Mouse (Mus musculus) cerebellum, postnatal 36 days (tissue): ENCODE data around the gene Pik3r1.

Experiments used
- DNase-seq, 2 experiments: peaks; one replicate each; pipeline ENCODE4 v3.0.0; 2021 to 2022; ENCODE audit warnings: mixed read lengths in 2 of 2

The Pik3r1 gene

GRCm38 (mm10) chr13:101707226-101707625 lies 60.8 kb downstream of the Pik3r1 start:
- DNase-seq: no peak

- DNase-seq: no peak
These were observed 61.6 kb downstream of the Pik3r1 start for GRCm38 (mm10) chr13:101706426-101706825.

GRCm38 (mm10) chr13:101702096-101702775 lies 65.8 kb downstream of the Pik3r1 start:
- DNase-seq: no peak

- no peak for DNase-seq
These were observed 66.4 kb downstream of the Pik3r1 start for GRCm38 (mm10) chr13:101701632-101702031.

- no peak for DNase-seq
These were observed 68.3 kb downstream of the Pik3r1 start for GRCm38 (mm10) chr13:101699742-101700141.

- no peak for DNase-seq
These were observed 70.1 kb downstream of the Pik3r1 start for GRCm38 (mm10) chr13:101697966-101698365.

GRCm38 (mm10) chr13:101697461-101697860 lies 70.6 kb downstream of the Pik3r1 start:
- DNase-seq: no peak

GRCm38 (mm10) chr13:101696827-101697226 lies 71.2 kb downstream of the Pik3r1 start:
- no peak for DNase-seq

GRCm38 (mm10) chr13:101696316-101696715 lies 71.7 kb downstream of the Pik3r1 start:
- DNase-seq: no peak

GRCm38 (mm10) chr13:101695876-101696275 lies 72.1 kb downstream of the Pik3r1 start:
- peak; percentile 91 to 96 for DNase-seq

- peak; percentile 71 to 73 for DNase-seq
These were observed 73.3 kb downstream of the Pik3r1 start for GRCm38 (mm10) chr13:101694496-101695251.

- peak; percentile 82 to 84 for DNase-seq
These were observed 74.0 kb downstream of the Pik3r1 start for GRCm38 (mm10) chr13:101693967-101694495.

GRCm38 (mm10) chr13:101692866-101693691 lies 74.9 kb downstream of the Pik3r1 start:
- peak; percentile 60 to 61 for DNase-seq

GRCm38 (mm10) chr13:101692239-101692784 lies 75.7 kb downstream of the Pik3r1 start:
- peak; percentile 87 to 89 for DNase-seq

GRCm38 (mm10) chr13:101691669-101692068 lies 76.3 kb downstream of the Pik3r1 start:
- peak; percentile 21 to 58 for DNase-seq

GRCm38 (mm10) chr13:101690911-101691655 lies 76.9 kb downstream of the Pik3r1 start:
- peak; percentile 18 to 43 for DNase-seq

GRCm38 (mm10) chr13:101690167-101690566 lies 77.8 kb downstream of the Pik3r1 start:
- peak; percentile 45 to 55 for DNase-seq

- no peak for DNase-seq
These were observed 81.8 kb downstream of the Pik3r1 start for GRCm38 (mm10) chr13:101686256-101686655.

GRCm38 (mm10) chr13:101684706-101685105 lies 83.3 kb downstream of the Pik3r1 start:
- DNase-seq: no peak

- DNase-seq: no peak
These were observed 85.6 kb downstream of the Pik3r1 start for GRCm38 (mm10) chr13:101682378-101682777.

GRCm38 (mm10) chr13:101680083-101680482 lies 87.9 kb downstream of the Pik3r1 start:
- DNase-seq: no peak

- no peak for DNase-seq
These were observed 89.0 kb downstream of the Pik3r1 start for GRCm38 (mm10) chr13:101678984-101679383.
